Mouse (Mus musculus) small intestine, adult 2 months (tissue): Measurements from ENCODE around the gene Cd200r1. TPM values are rescaled to one million over a fixed set of nuclear protein-coding genes. Genes with fewer than 3 reads are reported as not detected.
A peak's percentile ranks its signal among the peaks of the same experiment; 100 is the strongest.

Experiments
- H3K27ac ChIP-seq: fragments of 200-500 bp; 2 replicates; pipeline ENCODE4 v1.5.1; 2012; ENCODE audit warnings: low read depth, low read length, control low read depth, inconsistent platforms; ENCODE audit not compliant: insufficient read depth
- H3K27me3 ChIP-seq: fragments of 200-500 bp; 2 replicates; pipeline ENCODE4 v1.6.1; 2012; ENCODE audit warnings: mild to moderate bottlenecking, moderate library complexity, low read length, inconsistent platforms; ENCODE audit not compliant: control insufficient read depth, insufficient read depth
- H3K36me3 ChIP-seq: fragments of 200-500 bp; 2 replicates; pipeline ENCODE4 v1.6.1; 2012; ENCODE audit warnings: mild to moderate bottlenecking, low read length, control low read depth, inconsistent platforms; ENCODE audit not compliant: control insufficient read depth, insufficient read depth
- H3K4me1 ChIP-seq: fragments of 200-500 bp; 2 replicates; pipeline ENCODE4 v1.6.1; 2012; ENCODE audit warnings: low read length, inconsistent platforms, mixed read lengths; ENCODE audit not compliant: control insufficient read depth, insufficient read depth, insufficient read length
- H3K4me3 ChIP-seq: fragments of 200-500 bp; 2 replicates; pipeline ENCODE4 v1.5.1; 2012; ENCODE audit warnings: low read depth, mild to moderate bottlenecking, control low read depth, inconsistent platforms, low read length, moderate library complexity
- CTCF ChIP-seq: fragments of 200-500 bp; IDR thresholded peaks from 2 replicates; pipeline ENCODE4 v1.5.1; 2012; ENCODE audit warnings: low read depth, mild to moderate bottlenecking, control low read depth, inconsistent platforms, low read length, moderate library complexity, mixed read lengths; ENCODE audit not compliant: insufficient replicate concordance, insufficient read length; ENCODE audit errors: extremely low read depth
- POLR2A ChIP-seq: fragments of 200-500 bp; IDR thresholded peaks from 2 replicates; pipeline ENCODE4 v1.6.1; 2012; ENCODE audit warnings: low read depth, mild to moderate bottlenecking, control low read depth, inconsistent platforms, low read length, moderate library complexity
- WGBS: fragments of 180-500 bp; shearing (Covaris S2); methylation state at CpG from one replicate; pipeline ENCODE4 v1.1.7; 2018; 5-methylcytosine and 5-hydroxymethylcytosine counted together
- polyA plus RNA-seq: library from polyadenylated mRNA; depleted of rRNA; stranded (reverse); fragments of >200 nt; gene quantifications from 2 replicates; pipeline ENCODE4 v1.2.3, GENCODE M21; 2012; rRNA removed

Gene Cd200r1
- polyA plus RNA-seq, result 0.68 and 1.0 TPM in 2 replicates

GRCm38 (mm10) chr16:44765555-44766319 lies at the start of gene Cd200r1:
Gene Cd200r1, plus strand, starts transcription at chr16:44765736.
- H3K27ac ChIP-seq, result peak within 1 kb of the TSS; percentile 43
- no peaks in the 10 kb centered on the region for H3K36me3 ChIP-seq
- TF ChIP-seq CTCF (no peak), POLR2A (no peak)
- no peaks in the 10 kb centered on the region for H3K27me3 ChIP-seq
- no peaks in the 10 kb centered on the region for H3K4me1 ChIP-seq
- peak within 1 kb of the TSS; percentile 54 for H3K4me3 ChIP-seq
- WGBS, result 66% methylated on average over 22 of the region's 22 CpGs

GRCm38 (mm10) chr16:44716305-44717140 lies 49.0 kb upstream of the Cd200r1 start:
- no peak overlapping the region for H3K27ac ChIP-seq
- 0 out of 2 replicates have a peak, but pooled peaks cover 2% of the 10 kb centered on the region for H3K36me3 ChIP-seq
- H3K4me3 ChIP-seq, result no peak overlapping the region
- TF ChIP-seq POLR2A, result no peak
- TF ChIP-seq CTCF, result no peak
- no peaks in the 10 kb centered on the region for H3K4me1 ChIP-seq
- H3K27me3 ChIP-seq, result no peaks in the 10 kb centered on the region
- WGBS, result 19% methylated on average over 10 of the region's 10 CpGs

GRCm38 (mm10) chr16:44717141-44717634 lies 48.3 kb upstream of the Cd200r1 start:
- H3K4me1 ChIP-seq, result no peaks in the 10 kb centered on the region
- 0 out of 2 replicates have a peak, but pooled peaks cover 2% of the 10 kb centered on the region for H3K36me3 ChIP-seq
- H3K27me3 ChIP-seq, result no peaks in the 10 kb centered on the region
- 73% methylated on average over 2 of the region's 2 CpGs for WGBS
- no peak overlapping the region for H3K4me3 ChIP-seq
- no peak overlapping the region for H3K27ac ChIP-seq
- TF ChIP-seq POLR2A, result no peak
- TF ChIP-seq CTCF, result no peak

- no peak for TF ChIP-seq POLR2A
- Histone ChIP-seq H3K27ac (no peak overlapping the region), H3K27me3 (no peaks in the 10 kb centered on the region), H3K4me1 (no peaks in the 10 kb centered on the region), H3K36me3 (0 out of 2 replicates have a peak, but pooled peaks cover 2% of the 10 kb centered on the region), H3K4me3 (no peak overlapping the region)
- 82% methylated on average over 2 of the region's 2 CpGs for WGBS
These were observed 47.7 kb upstream of the Cd200r1 start for GRCm38 (mm10) chr16:44717838-44718237.

- no peaks in the 10 kb centered on the region for H3K4me1 ChIP-seq
- WGBS, result 70% methylated on average over 7 of the region's 7 CpGs
These were observed 46.2 kb upstream of the Cd200r1 start for GRCm38 (mm10) chr16:44719349-44719748.

GRCm38 (mm10) chr16:44720518-44720917 lies 45.0 kb upstream of the Cd200r1 start:
- no peaks in the 10 kb centered on the region for H3K27me3 ChIP-seq
- no peak overlapping the region for H3K27ac ChIP-seq
- H3K4me1 ChIP-seq, result peaks cover 2% of the 10 kb centered on the region; the same call in 1 of the 2 replicates
- H3K4me3 ChIP-seq, result no peak overlapping the region
- H3K36me3 ChIP-seq, result 0 out of 2 replicates have a peak, but pooled peaks cover 2% of the 10 kb centered on the region
- TF ChIP-seq CTCF, result no peak
- no peak for TF ChIP-seq POLR2A
- WGBS, result 82% methylated on average over 3 of the region's 3 CpGs

More at GRCm38 (mm10) chr16:44719349-44719748, 46.2 kb upstream of the Cd200r1 start:
- TF ChIP-seq POLR2A (no peak), CTCF (no peak)
- H3K27ac ChIP-seq, result no peak overlapping the region
- no peaks in the 10 kb centered on the region for H3K27me3 ChIP-seq
- H3K36me3 ChIP-seq, result 0 out of 2 replicates have a peak, but pooled peaks cover 2% of the 10 kb centered on the region
- no peak overlapping the region for H3K4me3 ChIP-seq

GRCm38 (mm10) chr16:44722666-44723065 lies 42.9 kb upstream of the Cd200r1 start:
- no peak overlapping the region for H3K4me3 ChIP-seq
- H3K27me3 ChIP-seq, result no peaks in the 10 kb centered on the region
- H3K36me3 ChIP-seq, result 0 out of 2 replicates have a peak, but pooled peaks cover 2% of the 10 kb centered on the region
- peaks cover 5% of the 10 kb centered on the region; the same call in 1 of the 2 replicates for H3K4me1 ChIP-seq
- H3K27ac ChIP-seq, result no peak overlapping the region
- WGBS, result 86% methylated on average over 2 of the region's 2 CpGs
- no peak for TF ChIP-seq CTCF
- no peak for TF ChIP-seq POLR2A
